Mouse (Mus musculus) liver, postnatal 0 days (tissue): ENCODE measurements at regions not wholly inside any gene's neighbourhood (a gene's known extent, or its start where the extent isn't known, plus 50 kb on each side); places are given as distances from the start of the nearest gene placed in this dataset.

Source experiments
- ATAC-seq: fragments of 200-750 bp; cut with Nextera tagmentation; 2 replicates; pipeline ENCODE4 v1.8.0; 2017; ENCODE audit warnings: mild to moderate bottlenecking, moderate library complexity
- DNase-seq: peaks from one replicate; pipeline ENCODE4 v3.0.0-alpha.2; 2016
- H3K27ac ChIP-seq: fragments of 300-500 bp; sonication (generic); 2 replicates; pipeline ENCODE4 v1.5.1; 2014; ENCODE audit warnings: antibody characterized with exemption, moderate library complexity, mild to moderate bottlenecking, low read depth
- H3K27me3 ChIP-seq: fragments of 300-500 bp; sonication (generic); 2 replicates; pipeline ENCODE4 v1.6.1; 2014; ENCODE audit warnings: low read length, control low read depth, mixed read lengths; ENCODE audit not compliant: insufficient read depth
- H3K36me3 ChIP-seq: fragments of 300-500 bp; sonication (generic); replicated peaks from 2 replicates; pipeline ENCODE4 v1.6.1; 2014; ENCODE audit warnings: mild to moderate bottlenecking, control low read depth, low read length, moderate library complexity, mixed read lengths; ENCODE audit not compliant: insufficient read depth
- H3K4me1 ChIP-seq: fragments of 300-500 bp; sonication (generic); 2 replicates; pipeline ENCODE4 v1.6.1; 2014; ENCODE audit warnings: antibody characterized with exemption, mild to moderate bottlenecking, control low read depth; ENCODE audit not compliant: insufficient read depth
- H3K4me2 ChIP-seq: fragments of 300-500 bp; sonication (generic); 2 replicates; pipeline ENCODE4 v1.6.1; 2014; ENCODE audit warnings: low read depth, mild to moderate bottlenecking, low read length, moderate library complexity, mixed read lengths
- H3K4me3 ChIP-seq: fragments of 300-500 bp; sonication (generic); 2 replicates; pipeline ENCODE4 v1.5.1; 2014; ENCODE audit warnings: low read depth, low read length
- H3K9ac ChIP-seq: fragments of 300-500 bp; sonication (generic); replicated peaks from 2 replicates; pipeline ENCODE4 v1.6.1; 2014; ENCODE audit warnings: mild to moderate bottlenecking, moderate library complexity
- H3K9me3 ChIP-seq: fragments of 300-500 bp; sonication (generic); 2 replicates; pipeline ENCODE4 v1.6.1; 2016; ENCODE audit warnings: mild to moderate bottlenecking, control low read depth, low read length, mixed read lengths
- CTCF ChIP-seq: sonication (generic); IDR thresholded peaks from 2 replicates; pipeline ENCODE4 v1.5.1; 2016; ENCODE audit warnings: antibody characterized with exemption, low read depth
- EP300 ChIP-seq: IDR thresholded peaks from 2 replicates; pipeline ENCODE4 v1.6.1; 2016; ENCODE audit warnings: antibody characterized with exemption, low read depth, mild to moderate bottlenecking
- WGBS: fragments of 180-500 bp; shearing (Covaris S2); extraction: QIAGEN DNeasy Blood & Tissue Kit; methylation state at CpG from one replicate; pipeline ENCODE4 v1.1.7; 2014; ENCODE audit not compliant: insufficient replicate concordance; 5-methylcytosine and 5-hydroxymethylcytosine counted together

- H3K36me3 ChIP-seq, result no peaks in the 10 kb centered on the region
- H3K9me3 ChIP-seq, result no peaks in the 10 kb centered on the region
- no peak for TF ChIP-seq EP300
- no peak for TF ChIP-seq CTCF
- H3K4me1 ChIP-seq, result no peaks in the 10 kb centered on the region
- ATAC-seq, result no peak
- H3K27ac ChIP-seq, result no peak overlapping the region
- no peak for DNase-seq
- WGBS, result 77% methylated on average over 4 of the region's 4 CpGs
- no peak overlapping the region for H3K9ac ChIP-seq
- H3K27me3 ChIP-seq, result no peaks in the 10 kb centered on the region
- H3K4me2 ChIP-seq, result no peak overlapping the region
- no peak overlapping the region for H3K4me3 ChIP-seq
Observed at GRCm38 (mm10) chr3:66479266-66479665, 182.6 kb upstream of the Veph1 start.

- Histone ChIP-seq H3K9ac (no peak overlapping the region), H3K9me3 (no peaks in the 10 kb centered on the region), H3K4me3 (no peak overlapping the region), H3K27ac (no peak overlapping the region), H3K27me3 (no peaks in the 10 kb centered on the region), H3K4me2 (no peak overlapping the region), H3K36me3 (no peaks in the 10 kb centered on the region), H3K4me1 (no peaks in the 10 kb centered on the region)
- TF ChIP-seq CTCF (no peak), EP300 (no peak)
- no peak for ATAC-seq
- DNase-seq, result no peak
- 78% methylated on average over 5 of the region's 5 CpGs for WGBS
Observed at GRCm38 (mm10) chr3:66466321-66466720, 169.7 kb upstream of the Veph1 start.

GRCm38 (mm10) chr3:66465371-66465770 lies 168.7 kb upstream of the Veph1 start:
- Histone ChIP-seq H3K4me1 (no peaks in the 10 kb centered on the region), H3K4me3 (no peak overlapping the region), H3K27ac (no peak overlapping the region), H3K9ac (no peak overlapping the region), H3K9me3 (no peaks in the 10 kb centered on the region), H3K27me3 (no peaks in the 10 kb centered on the region), H3K36me3 (no peaks in the 10 kb centered on the region), H3K4me2 (no peak overlapping the region)
- DNase-seq (no peak), ATAC-seq (no peak)
- WGBS, result 80% methylated on average over 1 of the region's 1 CpGs
- TF ChIP-seq EP300 (no peak), CTCF (no peak)

- no peak for DNase-seq
- no peak for ATAC-seq
- no peaks in the 10 kb centered on the region for H3K4me1 ChIP-seq
- no peaks in the 10 kb centered on the region for H3K9me3 ChIP-seq
- TF ChIP-seq EP300 (no peak), CTCF (no peak)
- no peak overlapping the region for H3K4me2 ChIP-seq
- no peaks in the 10 kb centered on the region for H3K36me3 ChIP-seq
- 73% methylated on average over 1 of the region's 1 CpGs for WGBS
- H3K4me3 ChIP-seq, result no peak overlapping the region
- H3K27me3 ChIP-seq, result no peaks in the 10 kb centered on the region
- no peak overlapping the region for H3K27ac ChIP-seq
- no peak overlapping the region for H3K9ac ChIP-seq
Observed at GRCm38 (mm10) chr3:66462341-66462740, 165.7 kb upstream of the Veph1 start.

- ATAC-seq, result no peak
- no peaks in the 10 kb centered on the region for H3K9me3 ChIP-seq
- no peak overlapping the region for H3K27ac ChIP-seq
- H3K4me1 ChIP-seq, result no peaks in the 10 kb centered on the region
- H3K4me2 ChIP-seq, result no peak overlapping the region
- no peaks in the 10 kb centered on the region for H3K27me3 ChIP-seq
- no peak overlapping the region for H3K9ac ChIP-seq
- WGBS, result 72% methylated on average over 10 of the region's 10 CpGs
- DNase-seq, result no peak
- no peak overlapping the region for H3K4me3 ChIP-seq
- no peak for TF ChIP-seq EP300
- no peak for TF ChIP-seq CTCF
- H3K36me3 ChIP-seq, result no peaks in the 10 kb centered on the region
Observed at GRCm38 (mm10) chr3:66446274-66447159, 149.9 kb upstream of the Veph1 start.

GRCm38 (mm10) chr3:66433216-66433615 lies 136.6 kb upstream of the Veph1 start:
- H3K4me1 ChIP-seq, result no peaks in the 10 kb centered on the region
- H3K4me3 ChIP-seq, result no peak overlapping the region
- H3K27ac ChIP-seq, result no peak overlapping the region
- H3K9me3 ChIP-seq, result no peaks in the 10 kb centered on the region
- H3K36me3 ChIP-seq, result no peaks in the 10 kb centered on the region
- H3K9ac ChIP-seq, result no peak overlapping the region
- no peak overlapping the region for H3K4me2 ChIP-seq
- TF ChIP-seq EP300, result no peak
- no peak for TF ChIP-seq CTCF
- DNase-seq, result no peak
- H3K27me3 ChIP-seq, result no peaks in the 10 kb centered on the region
- no peak for ATAC-seq
